Mouse (Mus musculus) liver (tissue): ENCODE results near the gene Gm8356.
"Not testable (repeated sequence)": the region's sequence is repeated elsewhere in the genome, so short reads cannot be mapped to it uniquely, and the experiment has no call there.

ENCODE experiments used
- DNase-seq: peaks from one replicate; pipeline ENCODE4 v3.0.0-alpha.2; 2020; ENCODE audit warnings: mixed read lengths

Gene Gm8356

GRCm38 (mm10) chr14:6537190-6537589 lies at the start of gene Gm8356:
Gene Gm8356, minus strand, starts transcription at chr14:6537290.
- not testable (repeated sequence) for DNase-seq

- DNase-seq: not testable (repeated sequence)
These were observed 50.8 kb downstream of the Gm8356 start for GRCm38 (mm10) chr14:6486331-6486730.

GRCm38 (mm10) chr14:6485541-6485940 lies 51.5 kb downstream of the Gm8356 start:
- DNase-seq: not testable (repeated sequence)

GRCm38 (mm10) chr14:6482126-6482525 lies 55.0 kb downstream of the Gm8356 start:
- DNase-seq: not testable (repeated sequence)
